Mouse (Mus musculus): ENCODE data around the gene Macc1.
"Not testable (repeated sequence)": the region's sequence is repeated elsewhere in the genome, so short reads cannot be mapped to it uniquely, and the experiment has no call there.

GRCm38 (mm10) chr12:119352579-119352978 is 38.5 kb downstream of the Macc1 start:
- not testable (repeated sequence) for TF ChIP-seq NANOG (IDR thresholded peaks at IDR 0.05; ENCODE audit: borderline replicate concordance, low read length); CTCF (conservative IDR thresholded peaks at IDR 0.05; ENCODE audit: low read length)

All from E14TG2a.4 (cell line).